Mouse (Mus musculus) brown adipose tissue, adult 24 weeks (tissue): ENCODE data around the gene Grasp. TPM values are rescaled to one million over a fixed set of nuclear protein-coding genes. Genes with fewer than 3 reads are reported as not detected.
A peak's percentile ranks its signal among the peaks of the same experiment; 100 is the strongest.

ENCODE experiments used
- H3K27ac ChIP-seq: fragments of 200-500 bp; replicated peaks from 2 replicates; pipeline ENCODE4 v1.5.1; 2012; ENCODE audit warnings: low read depth, mild to moderate bottlenecking, low read length
- H3K4me1 ChIP-seq: fragments of 200-500 bp; 2 replicates; pipeline ENCODE4 v1.6.1; 2012; ENCODE audit warnings: low read length, mixed read lengths; ENCODE audit not compliant: control insufficient read depth, insufficient read depth, insufficient read length
- H3K4me3 ChIP-seq: fragments of 200-500 bp; 2 replicates; pipeline ENCODE4 v1.5.1; 2012; ENCODE audit warnings: low read depth, mild to moderate bottlenecking, low read length, moderate library complexity; ENCODE audit not compliant: insufficient read depth
- polyA plus RNA-seq: library from polyadenylated mRNA; stranded (reverse); fragments of >200 nt; gene quantifications from 2 replicates; pipeline ENCODE4 v1.2.4, GENCODE M21; 2012; ENCODE audit not compliant: missing spikeins, insufficient read depth, insufficient read length

Gene Grasp
- polyA plus RNA-seq, 1 experiment, result 3.7 TPM

DNA sequence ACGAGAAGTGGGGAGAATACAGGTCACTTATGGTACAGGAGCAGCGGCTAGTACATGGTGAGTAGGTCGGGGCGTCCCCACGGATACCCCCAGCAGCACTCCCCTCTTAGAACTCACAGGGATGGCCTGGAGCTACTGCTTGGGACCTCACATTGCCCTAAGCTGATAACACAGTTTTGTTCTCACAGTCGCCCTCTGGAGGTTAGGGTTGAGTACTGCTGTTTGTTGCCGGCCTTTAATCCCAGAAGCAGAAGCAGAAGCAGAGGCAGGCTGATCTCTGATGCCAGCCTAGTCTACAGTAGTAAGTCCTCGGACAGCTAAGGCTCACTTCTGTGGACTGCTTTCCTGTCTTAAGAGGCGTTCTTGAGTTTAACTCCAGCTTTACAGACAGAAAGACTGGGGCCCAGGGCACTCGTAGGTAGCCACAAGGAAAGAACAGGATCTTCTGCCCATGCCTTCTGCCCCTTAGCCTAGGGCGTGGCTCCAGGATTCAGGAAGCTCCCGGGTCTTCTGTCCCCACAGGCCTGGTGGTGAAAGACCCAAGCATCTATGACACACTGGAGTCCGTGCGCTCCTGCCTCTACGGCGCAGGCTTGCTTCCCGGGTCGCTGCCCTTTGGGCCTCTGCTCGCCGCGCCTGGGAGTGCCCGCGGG lies 7.1 kb downstream of the Grasp start:
- no peak overlapping the region for H3K27ac ChIP-seq
- no peak overlapping the region for H3K4me3 ChIP-seq
- H3K4me1 ChIP-seq, result peaks cover 9% of the 10 kb centered on the region

DNA sequence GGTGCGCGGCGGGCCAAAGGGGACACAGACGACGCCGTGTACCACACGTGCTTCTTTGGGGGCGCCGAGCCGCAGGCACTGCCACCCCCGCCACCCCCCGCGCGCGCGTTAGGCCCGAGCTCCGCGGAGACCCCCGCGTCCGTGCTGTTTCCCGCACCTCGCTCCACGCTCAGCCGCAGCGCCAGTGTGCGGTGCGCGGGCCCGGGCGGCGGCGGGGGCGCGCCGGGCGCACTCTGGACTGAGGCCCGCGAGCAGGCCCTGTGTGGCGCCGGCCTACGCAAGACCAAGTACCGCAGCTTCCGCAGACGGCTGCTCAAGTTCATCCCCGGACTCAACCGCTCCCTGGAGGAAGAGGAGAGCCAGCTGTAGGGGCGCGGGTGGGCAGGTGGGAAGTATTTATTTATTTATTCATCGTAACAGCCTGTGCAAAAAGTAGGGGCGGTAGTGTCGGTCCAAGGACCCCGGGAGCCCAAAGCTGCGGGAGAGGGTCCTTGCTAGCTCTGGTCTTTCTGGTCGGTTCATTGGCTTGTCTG lies 7.7 kb downstream of the Grasp start:
- H3K4me3 ChIP-seq, result no peak overlapping the region
- no peak overlapping the region for H3K27ac ChIP-seq
- H3K4me1 ChIP-seq, result peaks cover 9% of the 10 kb centered on the region

DNA sequence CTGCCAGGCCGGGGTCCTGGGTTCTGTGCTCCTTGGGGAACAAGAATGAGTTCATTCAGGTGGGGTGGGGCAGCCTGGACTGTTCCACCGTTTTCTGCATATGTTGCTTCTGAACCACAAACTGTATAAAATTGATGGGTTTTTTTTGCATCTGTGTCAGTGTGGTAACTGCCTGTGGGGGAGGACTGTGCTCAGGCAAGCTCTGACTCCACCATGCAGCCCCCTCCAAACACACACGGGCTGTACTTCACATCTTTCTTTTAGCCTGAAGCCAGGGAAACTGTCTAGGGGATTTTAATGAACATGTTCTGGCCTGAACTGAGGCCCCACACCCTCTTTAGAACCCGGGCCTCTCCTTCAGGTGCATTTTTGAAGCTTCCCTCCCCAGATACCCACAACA lies 8.6 kb downstream of the Grasp start:
- no peak overlapping the region for H3K4me3 ChIP-seq
- no peak overlapping the region for H3K27ac ChIP-seq
- H3K4me1 ChIP-seq, result peaks cover 9% of the 10 kb centered on the region

DNA sequence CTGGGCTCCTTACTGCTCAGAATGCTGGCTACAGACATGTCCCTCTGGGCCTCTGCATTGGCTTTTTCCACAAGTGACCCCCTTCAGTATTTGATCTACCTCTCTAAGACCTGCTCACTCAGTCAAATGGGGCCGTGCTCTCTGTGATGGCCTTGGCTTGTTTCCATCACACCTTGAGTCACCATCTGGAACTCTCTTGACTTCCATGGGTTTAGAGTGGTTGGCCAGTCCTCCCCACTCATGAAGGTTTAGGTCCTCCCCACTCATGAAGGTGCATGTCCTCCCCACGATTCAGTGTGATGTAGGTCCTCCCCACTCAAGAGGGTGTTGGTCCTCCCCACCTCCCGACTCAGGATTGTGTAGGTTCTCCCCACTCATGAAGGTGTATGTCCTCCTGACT lies 9.2 kb downstream of the Grasp start:
- Histone ChIP-seq H3K4me1 (peaks cover 9% of the 10 kb centered on the region), H3K27ac (no peak overlapping the region; the same call in 1 of the 2 replicates), H3K4me3 (no peak overlapping the region)

DNA sequence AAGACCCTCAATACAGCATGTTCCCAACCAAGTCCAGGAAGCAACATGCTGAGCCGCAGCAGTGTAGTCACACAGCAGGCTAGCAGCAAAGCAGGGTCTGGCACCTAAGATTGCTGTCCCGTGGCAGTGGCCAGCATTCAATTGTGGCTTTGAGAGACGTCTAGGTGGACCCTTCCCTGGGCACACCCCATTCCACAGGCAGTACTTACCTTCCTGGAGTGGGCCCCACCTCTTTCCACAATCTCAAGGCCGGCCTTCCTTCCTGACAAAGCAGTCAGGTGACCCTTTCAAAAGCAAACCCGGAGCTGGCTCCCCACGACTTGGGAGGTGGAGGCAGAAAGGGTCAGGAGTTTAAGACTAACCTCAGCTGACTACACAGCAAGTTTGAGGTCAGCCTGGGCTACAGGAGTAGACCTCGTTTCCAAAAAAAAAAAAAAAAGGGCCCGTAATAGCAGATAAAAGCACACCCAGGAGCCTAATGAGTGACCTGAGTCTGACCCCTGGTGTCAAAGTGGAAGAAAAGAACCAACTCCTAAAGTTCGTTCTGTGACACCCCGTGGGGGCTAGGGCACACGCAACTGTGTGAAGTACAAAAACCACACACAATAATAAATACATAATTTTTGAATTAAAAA lies 9.8 kb downstream of the Grasp start:
- H3K4me1 ChIP-seq, result peaks cover 8% of the 10 kb centered on the region
- no peak overlapping the region for H3K4me3 ChIP-seq
- no peak overlapping the region; the same call in 1 of the 2 replicates for H3K27ac ChIP-seq

DNA sequence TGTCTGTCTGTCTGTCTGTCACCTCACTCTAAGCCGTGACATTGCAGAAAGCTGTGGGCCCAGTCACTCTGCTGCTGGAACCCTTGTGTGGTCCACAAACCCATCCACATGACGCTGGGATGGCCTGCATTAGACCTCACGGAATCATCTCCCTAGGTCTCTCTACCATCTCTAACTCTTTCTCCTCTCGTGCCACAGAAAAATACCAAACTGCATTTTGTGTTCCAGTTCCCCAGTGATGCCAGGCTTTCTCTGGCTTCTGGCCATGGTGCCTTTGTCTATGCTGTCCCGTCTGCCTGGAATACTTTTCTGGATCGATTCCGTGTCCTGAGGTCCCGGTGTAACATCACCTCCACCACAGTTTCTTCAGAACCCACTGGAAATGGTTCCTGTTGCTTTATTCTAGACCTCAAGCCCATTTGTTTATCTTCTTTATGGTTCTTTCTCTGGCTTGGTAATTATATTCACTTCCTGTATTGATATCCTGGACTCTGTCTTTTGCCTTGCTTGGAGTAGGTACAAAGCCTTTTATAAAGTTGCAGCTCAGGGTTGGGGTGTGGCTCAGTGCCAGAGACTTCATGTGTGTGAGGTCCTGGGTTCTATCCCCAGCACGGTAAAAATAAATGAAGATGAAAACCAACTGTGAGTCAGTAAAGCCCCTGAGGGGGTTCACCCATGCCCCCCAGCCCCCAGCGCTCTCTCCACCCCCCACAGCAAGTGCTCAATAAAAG lies 10.8 kb downstream of the Grasp start:
- no peak overlapping the region for H3K27ac ChIP-seq
- H3K4me1 ChIP-seq, result peaks cover 3% of the 10 kb centered on the region; the same call in 1 of the 2 replicates
- no peak overlapping the region for H3K4me3 ChIP-seq

DNA sequence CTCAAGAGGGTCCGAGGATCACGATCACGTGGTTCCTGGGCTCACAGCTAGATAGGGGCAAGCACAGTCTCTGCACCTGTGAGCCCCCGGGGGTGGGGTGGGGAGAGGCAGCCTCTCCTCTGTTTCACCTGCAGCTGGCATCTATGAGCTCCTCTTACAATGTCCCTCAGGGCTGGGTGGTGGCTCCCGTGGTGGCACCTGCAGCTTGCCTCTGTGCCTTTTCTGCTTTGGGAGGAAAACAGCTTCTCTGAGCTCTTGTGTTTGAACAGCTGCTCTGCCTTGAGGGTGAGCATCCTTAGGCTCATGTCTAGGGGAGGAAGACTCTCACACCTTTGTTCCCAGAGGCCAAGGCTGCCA lies 11.3 kb downstream of the Grasp start:
- Histone ChIP-seq H3K27ac (no peak overlapping the region), H3K4me3 (no peak overlapping the region), H3K4me1 (peaks cover 3% of the 10 kb centered on the region; the same call in 1 of the 2 replicates)

DNA sequence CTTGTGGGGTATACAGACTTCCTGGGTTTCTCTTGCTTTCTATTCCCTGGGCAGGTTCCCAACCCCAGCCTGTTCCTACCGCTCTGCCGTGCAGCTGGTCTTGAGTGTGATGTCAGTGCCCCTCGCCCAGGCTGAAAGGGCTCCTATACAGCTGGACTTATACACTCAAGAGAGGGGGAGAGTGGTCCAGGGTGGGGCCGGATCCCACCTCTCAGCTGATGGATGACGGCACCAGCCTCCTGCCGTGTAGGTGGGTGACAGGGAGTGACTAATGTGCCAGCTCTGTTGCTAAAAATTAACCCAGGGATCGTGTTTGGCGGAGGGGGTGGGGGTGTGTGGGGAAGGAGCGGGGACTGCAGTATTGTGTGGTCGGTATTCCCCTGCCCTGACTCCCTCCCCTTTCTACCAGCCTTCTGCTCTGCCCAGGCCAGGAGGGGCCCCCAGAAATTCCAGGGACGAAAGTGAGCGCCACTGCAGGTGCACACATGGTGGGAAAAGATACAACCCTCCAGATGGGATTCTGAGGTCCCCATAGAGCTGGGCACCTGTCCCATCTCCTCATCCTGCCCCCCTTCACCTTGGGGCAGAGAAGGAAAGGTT lies 11.8 kb downstream of the Grasp start:
- Histone ChIP-seq H3K4me1 (peaks cover 3% of the 10 kb centered on the region; the same call in 1 of the 2 replicates), H3K4me3 (no peak overlapping the region), H3K27ac (no peak overlapping the region)

DNA sequence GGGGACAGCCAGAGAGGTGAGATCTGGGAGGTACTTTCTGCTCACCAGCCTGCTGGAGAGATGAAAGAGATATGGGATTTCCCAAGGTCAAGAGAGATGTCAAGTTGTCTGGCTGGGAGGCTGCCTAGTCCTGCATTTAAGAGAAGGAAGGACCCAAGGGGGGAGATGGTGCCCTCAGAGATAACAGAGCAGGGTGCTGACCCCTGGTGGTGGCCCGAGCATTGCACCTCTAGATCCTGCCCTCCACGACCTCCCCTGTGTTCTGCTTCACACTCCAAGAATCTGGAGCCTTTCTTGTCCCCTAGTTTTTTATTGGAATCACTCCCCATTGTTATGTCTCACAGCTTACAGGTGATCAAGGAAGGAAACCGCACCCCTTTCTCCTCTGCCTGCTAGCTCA lies 12.9 kb downstream of the Grasp start:
- Histone ChIP-seq H3K4me1 (peaks cover 3% of the 10 kb centered on the region; the same call in 1 of the 2 replicates), H3K27ac (no peak overlapping the region), H3K4me3 (no peak overlapping the region)

DNA sequence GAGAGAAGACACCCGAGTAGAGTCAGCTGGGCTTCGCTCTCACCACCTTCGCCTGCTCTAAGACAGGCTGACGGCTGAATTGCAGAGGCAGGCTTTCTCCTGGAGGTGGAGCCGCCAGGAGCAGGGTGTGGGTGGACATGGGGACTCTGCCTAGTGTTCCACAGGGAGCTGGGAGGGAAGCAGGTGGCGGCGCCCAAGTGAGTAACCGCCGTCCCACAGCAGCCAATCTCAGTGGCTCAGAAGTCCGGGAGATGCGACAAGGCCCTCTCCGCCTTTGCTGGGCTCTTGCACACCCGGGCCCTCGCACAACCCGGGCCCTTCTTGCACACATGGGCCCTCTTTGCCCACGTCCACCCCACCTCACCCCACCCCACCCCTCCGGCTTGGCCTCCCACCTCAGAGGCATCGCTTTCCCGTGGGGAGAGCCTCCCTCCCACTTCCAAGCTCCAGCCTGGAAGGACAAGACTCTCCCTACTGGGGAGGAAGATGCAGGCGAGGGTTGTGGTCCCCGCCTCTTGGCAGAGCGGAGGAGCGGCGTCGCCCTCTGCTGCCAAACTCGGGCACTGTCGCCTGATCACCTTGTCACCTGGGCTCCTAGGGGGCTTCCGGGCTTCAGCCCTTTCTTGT lies 15.0 kb downstream of the Grasp start:
- Histone ChIP-seq H3K27ac (no peak overlapping the region), H3K4me1 (peaks cover 3% of the 10 kb centered on the region; the same call in 1 of the 2 replicates), H3K4me3 (no peak overlapping the region)

DNA sequence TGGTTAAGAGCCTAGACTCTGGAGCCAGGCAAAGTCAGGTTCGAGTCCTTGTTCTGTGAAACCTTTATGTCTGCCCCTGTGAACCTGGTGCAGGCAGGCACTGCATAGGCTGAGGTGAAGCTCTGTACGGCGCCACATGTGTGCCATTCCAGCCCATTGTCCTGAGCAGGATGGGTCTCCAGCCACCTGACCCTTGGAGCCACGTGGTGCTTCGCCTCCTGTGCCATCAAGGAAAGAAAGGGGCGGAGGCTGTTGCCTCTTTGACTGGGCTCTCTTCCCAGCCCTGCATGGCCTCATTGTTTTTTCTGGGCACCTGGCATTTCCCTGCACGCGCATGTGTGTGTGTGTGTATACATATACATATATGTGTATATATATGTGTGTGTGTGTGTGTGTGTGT lies 15.8 kb downstream of the Grasp start:
- no peak overlapping the region for H3K4me3 ChIP-seq
- no peaks in the 10 kb centered on the region for H3K4me1 ChIP-seq
- no peak overlapping the region for H3K27ac ChIP-seq

DNA sequence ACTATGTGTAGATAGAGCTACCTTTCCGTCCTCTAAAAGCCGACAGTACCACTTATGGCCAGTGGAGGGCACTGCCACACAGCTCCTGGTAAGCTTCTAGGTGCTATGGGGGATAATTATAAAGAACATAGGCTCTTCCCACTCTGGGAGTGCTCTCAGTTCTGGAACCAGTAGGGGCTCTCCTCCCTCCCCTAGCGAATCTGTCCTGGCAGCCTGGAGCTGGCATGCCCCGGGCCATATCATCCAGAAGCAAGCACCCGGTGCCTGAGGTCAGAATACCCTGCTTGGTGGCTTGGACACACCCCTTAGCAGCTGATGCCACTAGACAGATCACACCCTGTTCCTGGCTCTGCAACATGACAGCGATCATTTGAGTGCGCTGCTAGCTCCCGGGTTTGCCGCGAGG lies 16.8 kb downstream of the Grasp start:
- Histone ChIP-seq H3K4me3 (0 out of 2 replicates have a peak overlapping the region, but pooled peaks have one; percentile 9), H3K4me1 (no peaks in the 10 kb centered on the region), H3K27ac (0 out of 2 replicates have a peak overlapping the region, but pooled peaks have one; percentile 22)

DNA sequence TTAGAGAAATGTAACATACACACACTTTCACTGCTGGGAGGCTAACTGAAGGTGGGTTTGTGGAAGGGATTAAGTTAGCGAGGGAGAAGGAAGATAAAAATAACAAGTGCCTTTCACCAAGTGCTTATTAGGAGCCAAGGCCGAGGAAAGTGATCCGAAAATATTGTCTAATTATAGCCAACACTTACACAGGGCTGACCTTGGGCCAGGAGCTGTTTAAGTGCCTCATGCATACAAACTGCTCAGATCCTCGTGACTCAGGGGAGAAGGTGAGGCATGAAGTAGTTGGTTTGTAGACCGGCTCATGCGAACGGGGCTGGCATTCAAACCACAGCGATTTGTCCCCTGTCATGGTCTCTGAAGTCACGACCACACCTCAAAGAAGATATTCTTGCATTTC lies 17.2 kb downstream of the Grasp start:
- 0 out of 2 replicates have a peak overlapping the region, but pooled peaks have one; percentile 22 for H3K27ac ChIP-seq

DNA sequence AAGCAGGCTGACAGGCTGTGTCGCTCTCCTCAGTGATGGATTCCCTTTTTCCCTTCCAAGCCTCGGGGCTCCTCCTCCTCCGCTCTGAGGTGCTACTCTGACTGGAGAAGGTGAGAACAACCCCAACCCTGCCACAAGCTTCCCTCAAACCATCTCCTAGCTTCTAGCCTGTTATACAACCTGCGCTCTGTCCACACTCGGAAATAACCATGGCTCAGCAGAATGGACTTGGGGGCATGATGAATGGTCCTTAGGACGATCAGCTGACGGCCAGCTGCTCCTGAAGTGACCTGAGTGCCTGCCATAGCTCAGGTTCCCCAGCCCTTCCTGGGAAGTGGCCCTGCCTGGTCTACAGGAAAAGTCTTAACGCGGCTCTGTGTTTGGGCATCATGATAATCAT lies 17.9 kb downstream of the Grasp start:
- no peak overlapping the region for H3K4me3 ChIP-seq
- H3K4me1 ChIP-seq, result peaks cover 1% of the 10 kb centered on the region; the same call in 1 of the 2 replicates
- no peak overlapping the region for H3K27ac ChIP-seq

More for the DNA sequence above, 17.2 kb downstream of the Grasp start:
- Histone ChIP-seq H3K4me1 (no peaks in the 10 kb centered on the region), H3K4me3 (0 out of 2 replicates have a peak overlapping the region, but pooled peaks have one; percentile 9)
